Mouse (Mus musculus) liver, adult 2 months (tissue): ENCODE measurements at regions not wholly inside any gene's neighbourhood (a gene's known extent, or its start where the extent isn't known, plus 50 kb on each side); places are given as distances from the start of the nearest gene placed in this dataset.

ENCODE experiments used
- CTCF ChIP-seq: fragments of 200-500 bp; IDR thresholded peaks from 2 replicates; pipeline ENCODE4 v1.5.1; 2011; ENCODE audit warnings: low read depth, low read length, control low read depth
- POLR2A ChIP-seq: fragments of 200-500 bp; IDR thresholded peaks from 2 replicates; pipeline ENCODE4 v1.6.1; 2011; ENCODE audit warnings: low read length, control low read depth; ENCODE audit not compliant: insufficient read depth; ENCODE audit errors: extremely low read depth

GRCm38 (mm10) chr15:42810871-42811490 is 2676.8 kb downstream of the 9330182O14Rik start:
- TF ChIP-seq CTCF (no peak), POLR2A (no peak)
